ENCODE assay signal across 18 mouse cellular contexts in the genomic region with DNA sequence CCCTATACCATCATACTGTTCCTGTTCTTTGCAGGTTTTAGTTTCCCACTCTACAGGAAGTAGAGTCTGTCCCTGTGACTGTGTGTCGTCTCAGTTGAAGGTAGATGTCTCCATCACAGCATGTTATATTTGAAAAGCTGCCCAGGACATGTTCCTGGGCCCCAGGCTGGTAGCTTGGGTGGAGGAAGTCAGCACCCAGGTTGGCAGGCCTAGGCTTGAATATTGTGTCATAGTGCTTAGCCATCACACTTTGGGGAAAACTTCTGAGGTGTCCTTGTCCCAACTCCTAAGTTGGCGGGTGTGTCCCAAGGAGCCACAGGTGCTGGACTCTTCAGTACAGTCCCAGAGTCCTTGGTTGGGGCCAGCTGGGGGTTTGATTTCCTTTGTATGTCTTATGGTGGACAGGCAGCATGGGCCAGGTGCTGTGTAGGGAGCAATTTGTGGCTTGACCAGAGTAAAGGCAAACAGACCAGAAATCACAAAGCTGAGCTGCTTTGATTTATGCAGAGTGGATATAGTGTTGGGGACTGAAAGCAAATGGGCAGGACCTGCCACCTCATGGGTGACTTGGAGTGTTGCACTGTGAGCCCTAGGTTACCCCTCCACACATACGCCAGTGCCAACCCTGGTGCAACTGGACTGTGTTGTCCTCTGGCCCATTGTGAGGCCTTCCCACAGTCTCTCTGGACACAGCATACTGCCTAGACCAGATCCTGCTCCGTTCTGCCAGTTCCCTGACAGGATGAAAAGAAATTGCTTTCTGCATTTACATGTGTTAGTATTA. TPM values are rescaled to one million over a fixed set of nuclear protein-coding genes. Genes with fewer than 3 reads are reported as not detected.
DNase-seq lines count a peak whose midpoint lies in the region; ATAC-seq and TF ChIP-seq lines count a peak whose summit lies in the region.
"Had no signal": no experiment of that assay in that cellular context is flagged by ENCODE, and none has a peak within 500 bp of the region (broad histone marks: within the 10 kb centered on the region; RNA-seq: fewer than 3 reads in every experiment).

No protein-coding gene starts in this region.

- peak; percentile 20; the same call in 1 of the 2 replicates for TF ChIP-seq CTCF in lung, adult 2 months (IDR thresholded peaks at IDR 0.05; ENCODE audit: insufficient read depth, low read length)

- 0 out of 2 replicates have a peak overlapping the region, but pooled peaks have one; percentile 21 for H3K27ac ChIP-seq in forebrain, embryonic 10.5 days
- H3K27ac ChIP-seq in forebrain, embryonic 14.5 days (ENCODE audit: low read depth, low read length), result no peak overlapping the region
- H3K27ac ChIP-seq in heart, embryonic 13.5 days (replicated peaks), result 0 out of 2 replicates have a peak overlapping the region, but pooled peaks have one; percentile 30
- H3K27ac ChIP-seq in heart, embryonic 11.5 days (ENCODE audit: low read depth, low read length), result no peak overlapping the region
- H3K27ac ChIP-seq in brown adipose tissue, adult 24 weeks (replicated peaks; ENCODE audit: low read depth, low read length), result peak overlapping the region; percentile 20
- H3K27ac ChIP-seq: embryonic facial prominence, embryonic 12.5 days; limb, embryonic 15.5 days; lung, embryonic 15.5 days; neural tube, embryonic 12.5 days had no signal

- no peaks in the 10 kb centered on the region for H3K27me3 ChIP-seq in forebrain, embryonic 10.5 days (ENCODE audit: poor library complexity, severe bottlenecking)
- H3K27me3 ChIP-seq in forebrain, embryonic 14.5 days (replicated peaks; ENCODE audit: control insufficient read depth, insufficient read depth, low read length), result no peaks in the 10 kb centered on the region
- no peaks in the 10 kb centered on the region for H3K27me3 ChIP-seq in heart, embryonic 13.5 days (replicated peaks)
- H3K27me3 ChIP-seq in heart, embryonic 11.5 days (ENCODE audit: control insufficient read depth, insufficient read depth, low read length), result no peaks in the 10 kb centered on the region
- H3K27me3 ChIP-seq: embryonic facial prominence, embryonic 12.5 days; limb, embryonic 15.5 days; lung, embryonic 15.5 days; neural tube, embryonic 12.5 days had no signal

- no peak overlapping the region for H3K4me2 ChIP-seq in forebrain, embryonic 14.5 days (ENCODE audit: low read length)
- no peak overlapping the region for H3K4me2 ChIP-seq in heart, embryonic 13.5 days
- H3K4me2 ChIP-seq in heart, embryonic 11.5 days, result no peak overlapping the region
- H3K4me2 ChIP-seq: embryonic facial prominence, embryonic 12.5 days; limb, embryonic 15.5 days; lung, embryonic 15.5 days; neural tube, embryonic 12.5 days had no signal

- ATAC-seq in forebrain, embryonic 14.5 days, result no peak
- ATAC-seq in heart, embryonic 13.5 days (ENCODE audit: extremely low read depth, insufficient number of reproducible peaks, low FRiP score, low TSS enrichment), result no peak
- no peak for ATAC-seq in heart, embryonic 11.5 days (replicated peaks; ENCODE audit: insufficient number of reproducible peaks, low FRiP score, low TSS enrichment)

- WGBS in forebrain, embryonic 10.5 days, result 89% methylated on average over 4 of the region's 4 CpGs
- WGBS in forebrain, embryonic 14.5 days, result 81% methylated on average over 4 of the region's 4 CpGs
- 76% methylated on average over 4 of the region's 4 CpGs for WGBS in heart, embryonic 13.5 days
- WGBS in heart, embryonic 11.5 days (ENCODE audit: insufficient replicate concordance), result 85% methylated on average over 4 of the region's 4 CpGs
- 56% methylated on average over 4 of the region's 4 CpGs for WGBS in lung, adult 2 months

- no peak overlapping the region for H3K9ac ChIP-seq in forebrain, embryonic 14.5 days (ENCODE audit: low read length)
- H3K9ac ChIP-seq in heart, embryonic 13.5 days, result 0 out of 2 replicates have a peak overlapping the region, but pooled peaks have one; percentile 38
- no peak overlapping the region for H3K9ac ChIP-seq in heart, embryonic 11.5 days (ENCODE audit: low read depth, low read length)
- H3K9ac ChIP-seq: embryonic facial prominence, embryonic 12.5 days; limb, embryonic 15.5 days; lung, embryonic 15.5 days; neural tube, embryonic 12.5 days had no signal

- peaks cover 39% of the 10 kb centered on the region for H3K36me3 ChIP-seq in forebrain, embryonic 10.5 days (replicated peaks)
- H3K36me3 ChIP-seq in forebrain, embryonic 14.5 days (ENCODE audit: control insufficient read depth, insufficient read depth, low read length), result peaks cover 31% of the 10 kb centered on the region
- peaks cover 34% of the 10 kb centered on the region for H3K36me3 ChIP-seq in heart, embryonic 13.5 days
- H3K36me3 ChIP-seq in heart, embryonic 11.5 days (ENCODE audit: control insufficient read depth, insufficient read depth, low read length), result peaks cover 7% of the 10 kb centered on the region

- H3K9me3 ChIP-seq in forebrain, embryonic 10.5 days, result no peaks in the 10 kb centered on the region
- no peaks in the 10 kb centered on the region for H3K9me3 ChIP-seq in forebrain, embryonic 14.5 days (replicated peaks; ENCODE audit: control insufficient read depth, low read length)
- no peaks in the 10 kb centered on the region for H3K9me3 ChIP-seq in heart, embryonic 13.5 days
- H3K9me3 ChIP-seq in heart, embryonic 11.5 days (replicated peaks; ENCODE audit: control insufficient read depth, low read length), result no peaks in the 10 kb centered on the region
- H3K9me3 ChIP-seq: embryonic facial prominence, embryonic 12.5 days; limb, embryonic 15.5 days; lung, embryonic 15.5 days; neural tube, embryonic 12.5 days had no signal

- H3K4me1 ChIP-seq in forebrain, embryonic 10.5 days, result peaks cover 37% of the 10 kb centered on the region
- H3K4me1 ChIP-seq in forebrain, embryonic 14.5 days (ENCODE audit: control insufficient read depth, insufficient read depth, low read length), result no peaks in the 10 kb centered on the region
- H3K4me1 ChIP-seq in heart, embryonic 13.5 days, result peaks cover 98% of the 10 kb centered on the region
- H3K4me1 ChIP-seq in heart, embryonic 11.5 days (ENCODE audit: control insufficient read depth, insufficient read depth, low read length), result peaks cover 44% of the 10 kb centered on the region
- peaks cover 43% of the 10 kb centered on the region for H3K4me1 ChIP-seq in lung, adult 2 months (ENCODE audit: control insufficient read depth, insufficient read depth, low read length)
- H3K4me1 ChIP-seq in brown adipose tissue, adult 24 weeks (ENCODE audit: control insufficient read depth, insufficient read depth, insufficient read length, low read length), result peaks cover 71% of the 10 kb centered on the region
- H3K4me1 ChIP-seq: neural tube, embryonic 12.5 days had no signal

- no peak for DNase-seq in forebrain, embryonic 10.5 days (ENCODE audit: extremely low spot score, low spot score)
- DNase-seq in forebrain, embryonic 14.5 days (ENCODE audit: low spot score), result no peak
- DNase-seq in lung, adult 2 months, result no peak
- DNase-seq in lung, postnatal 36 days, result no peak
- no peak for DNase-seq in right cerebral cortex, adult 18-20 months
- DNase-seq: adrenal gland, postnatal 25 days; cerebellum, adult 2 months; kidney, adult 9 months; layer of hippocampus, postnatal 36 days; right cerebral cortex, postnatal 25 days; thymus, postnatal 14 days had no signal

- TF ChIP-seq POLR2A in lung, adult 2 months (IDR thresholded peaks at IDR 0.05; ENCODE audit: borderline replicate concordance, extremely low read depth, low read depth, low read length), result no peak

- no peak overlapping the region for H3K4me3 ChIP-seq in forebrain, embryonic 10.5 days
- no peak overlapping the region for H3K4me3 ChIP-seq in forebrain, embryonic 14.5 days (ENCODE audit: low read depth, low read length)
- H3K4me3 ChIP-seq in heart, embryonic 13.5 days, result no peak overlapping the region
- H3K4me3 ChIP-seq in heart, embryonic 11.5 days (ENCODE audit: low read depth, low read length), result no peak overlapping the region
- H3K4me3 ChIP-seq in lung, adult 2 months (replicated peaks; ENCODE audit: extremely low read depth, low read depth, low read length), result no peak overlapping the region
- H3K4me3 ChIP-seq in brown adipose tissue, adult 24 weeks (ENCODE audit: insufficient read depth, low read depth, low read length), result no peak overlapping the region
- H3K4me3 ChIP-seq: embryonic facial prominence, embryonic 12.5 days; limb, embryonic 15.5 days; lung, embryonic 15.5 days; neural tube, embryonic 12.5 days had no signal

RNA-seq across cellular contexts. Expression of a gene that starts 26.5 kb away (rescaled TPM):
- 26.2 and 28.8 TPM in 2 replicates for polyA plus RNA-seq in forebrain, embryonic 10.5 days (2016; fragmentation: Nextera tagmentation; extraction: Ambion mirVana)
- 19.2 and 25.2 TPM in 2 replicates for polyA plus RNA-seq in forebrain, embryonic 14.5 days (2014; fragmentation: Nextera tagmentation; extraction: Ambion mirVana)
- polyA plus RNA-seq in heart, embryonic 13.5 days (2015; fragmentation: Nextera tagmentation; extraction: Ambion mirVana), result 38.7 and 40.6 TPM in 2 replicates
- polyA plus RNA-seq in heart, embryonic 11.5 days (2014; fragmentation: Nextera tagmentation; extraction: Ambion mirVana), result 34.0 and 42.8 TPM in 2 replicates
- 53.3 and 63.2 TPM in 2 replicates for polyA plus RNA-seq in lung, adult 2 months (2012; rRNA removed)
- polyA plus RNA-seq in brown adipose tissue, adult 24 weeks (2012; ENCODE audit: insufficient read depth, insufficient read length, missing spikeins), result 34.0 and 37.1 TPM in 2 replicates

RNA-seq across cellular contexts. Expression of a gene that starts 47.7 kb away (rescaled TPM):
- polyA plus RNA-seq in forebrain, embryonic 10.5 days (2016; fragmentation: Nextera tagmentation; extraction: Ambion mirVana), result 0.90 and 1.1 TPM in 2 replicates
- 2.8 and 3.4 TPM in 2 replicates for polyA plus RNA-seq in forebrain, embryonic 14.5 days (2014; fragmentation: Nextera tagmentation; extraction: Ambion mirVana)
- 0.05 and 0.23 TPM in 2 replicates for polyA plus RNA-seq in heart, embryonic 13.5 days (2015; fragmentation: Nextera tagmentation; extraction: Ambion mirVana)
- 0.10 and 0.64 TPM in 2 replicates for polyA plus RNA-seq in heart, embryonic 11.5 days (2014; fragmentation: Nextera tagmentation; extraction: Ambion mirVana)
- polyA plus RNA-seq in lung, adult 2 months (2012; rRNA removed), result 2.8 and 4.1 TPM in 2 replicates
- polyA plus RNA-seq in brown adipose tissue, adult 24 weeks (2012; ENCODE audit: insufficient read depth, insufficient read length, missing spikeins), result 0.59 and 1.1 TPM in 2 replicates

RNA-seq across cellular contexts. Expression of a gene that starts 53.2 kb away (rescaled TPM):
- polyA plus RNA-seq in forebrain, embryonic 10.5 days (2016; fragmentation: Nextera tagmentation; extraction: Ambion mirVana), result 18.7 and 20.4 TPM in 2 replicates
- 12.6 and 16.5 TPM in 2 replicates for polyA plus RNA-seq in forebrain, embryonic 14.5 days (2014; fragmentation: Nextera tagmentation; extraction: Ambion mirVana)
- polyA plus RNA-seq in heart, embryonic 13.5 days (2015; fragmentation: Nextera tagmentation; extraction: Ambion mirVana), result 11.5 and 12.5 TPM in 2 replicates
- 11.1 and 11.6 TPM in 2 replicates for polyA plus RNA-seq in heart, embryonic 11.5 days (2014; fragmentation: Nextera tagmentation; extraction: Ambion mirVana)
- 4.9 and 7.3 TPM in 2 replicates for polyA plus RNA-seq in lung, adult 2 months (2012; rRNA removed)
- 4.4 and 5.9 TPM in 2 replicates for polyA plus RNA-seq in brown adipose tissue, adult 24 weeks (2012; ENCODE audit: insufficient read depth, insufficient read length, missing spikeins)

Comparison
In these comparisons a context has a peak if more than half of its experiments do, and no peak if none do; other contexts are left out.
1. H3K27ac ChIP-seq: peak in forebrain, embryonic 10.5 days (single experiment), heart, embryonic 13.5 days (single experiment) and brown adipose tissue, adult 24 weeks (single experiment); none in forebrain, embryonic 14.5 days (single experiment) and heart, embryonic 11.5 days (single experiment).